23 mouse cellular contexts compared by ENCODE assay signal in the genomic region with DNA sequence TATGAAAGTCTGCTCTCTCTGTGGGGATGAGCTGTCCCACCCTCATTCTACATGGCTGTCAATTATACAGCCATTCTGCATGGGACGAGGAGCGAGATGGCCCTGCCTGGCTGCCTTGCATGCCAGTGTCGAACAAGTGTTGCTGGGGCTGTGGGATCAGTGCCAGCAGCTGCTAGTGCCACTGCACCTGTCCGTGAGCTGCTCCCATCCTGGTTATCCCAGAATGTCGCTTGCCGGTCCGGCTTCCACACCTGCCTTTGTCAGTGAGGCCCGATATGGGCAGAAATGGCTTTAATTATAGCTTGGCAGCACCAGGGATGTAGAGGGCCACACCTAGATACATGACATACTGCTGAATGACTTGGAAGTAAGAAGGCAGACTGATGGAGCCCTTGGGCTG. TPM values are rescaled to one million over a fixed set of nuclear protein-coding genes. Genes with fewer than 3 reads are reported as not detected.
DNase-seq lines count a peak whose midpoint lies in the region; ATAC-seq and TF ChIP-seq lines count a peak whose summit lies in the region.
"Had no signal": no experiment of that assay in that cellular context is flagged by ENCODE, and none has a peak within 500 bp of the region (broad histone marks: within the 10 kb centered on the region; RNA-seq: fewer than 3 reads in every experiment).

No protein-coding gene starts in this region.

- no peak overlapping the region for H3K27ac ChIP-seq in embryonic facial prominence, embryonic 14.5 days (replicated peaks; ENCODE audit: low read depth, low read length)
- no peak overlapping the region for H3K27ac ChIP-seq in embryonic facial prominence, embryonic 10.5 days (replicated peaks)
- no peak overlapping the region for H3K27ac ChIP-seq in hindbrain, embryonic 13.5 days
- no peak overlapping the region for H3K27ac ChIP-seq in hindbrain, embryonic 12.5 days
- H3K27ac ChIP-seq in embryonic facial prominence, embryonic 15.5 days (replicated peaks) = 0 out of 2 replicates have a peak overlapping the region, but pooled peaks have one; percentile 34
- H3K27ac ChIP-seq: embryonic facial prominence, embryonic 12.5 days; forebrain, embryonic 15.5 days; heart, embryonic 10.5 days; hindbrain, postnatal 0 days had no signal

- WGBS in embryonic facial prominence, embryonic 14.5 days = 90% methylated on average over 8 of the region's 8 CpGs
- WGBS in embryonic facial prominence, embryonic 10.5 days = 95% methylated on average over 8 of the region's 8 CpGs
- 92% methylated on average over 8 of the region's 8 CpGs for WGBS in hindbrain, embryonic 13.5 days
- 93% methylated on average over 8 of the region's 8 CpGs for WGBS in hindbrain, embryonic 12.5 days
- WGBS in embryonic facial prominence, embryonic 15.5 days = 85% methylated on average over 8 of the region's 8 CpGs

- peaks cover 14% of the 10 kb centered on the region for H3K79me2 ChIP-seq in myocyte (ENCODE audit: control insufficient read depth, insufficient read depth)

- peaks cover 42% of the 10 kb centered on the region for H3K36me3 ChIP-seq in embryonic facial prominence, embryonic 14.5 days (ENCODE audit: control insufficient read depth, insufficient read depth, low read length)
- H3K36me3 ChIP-seq in embryonic facial prominence, embryonic 10.5 days (replicated peaks) = peaks cover 58% of the 10 kb centered on the region
- H3K36me3 ChIP-seq in hindbrain, embryonic 13.5 days = peaks cover 48% of the 10 kb centered on the region
- H3K36me3 ChIP-seq in hindbrain, embryonic 12.5 days = peaks cover 52% of the 10 kb centered on the region
- peaks cover 40% of the 10 kb centered on the region for H3K36me3 ChIP-seq in embryonic facial prominence, embryonic 15.5 days
- peaks cover 4% of the 10 kb centered on the region for H3K36me3 ChIP-seq in myocyte (ENCODE audit: control insufficient read depth, insufficient read depth)

- H3ac ChIP-seq in myocyte (ENCODE audit: control insufficient read depth, insufficient read length) = no peak overlapping the region

- no peaks in the 10 kb centered on the region for H3K27me3 ChIP-seq in embryonic facial prominence, embryonic 14.5 days (replicated peaks; ENCODE audit: control insufficient read depth, insufficient read depth, low read length)
- no peaks in the 10 kb centered on the region for H3K27me3 ChIP-seq in embryonic facial prominence, embryonic 10.5 days (replicated peaks; ENCODE audit: low read depth, poor library complexity, severe bottlenecking)
- H3K27me3 ChIP-seq in hindbrain, embryonic 13.5 days = no peaks in the 10 kb centered on the region
- H3K27me3 ChIP-seq in hindbrain, embryonic 12.5 days = no peaks in the 10 kb centered on the region
- H3K27me3 ChIP-seq in embryonic facial prominence, embryonic 15.5 days = no peaks in the 10 kb centered on the region
- H3K27me3 ChIP-seq in myocyte (ENCODE audit: control insufficient read depth, insufficient read depth, insufficient read length) = peaks cover 5% of the 10 kb centered on the region
- H3K27me3 ChIP-seq: embryonic facial prominence, embryonic 12.5 days; forebrain, embryonic 15.5 days had no signal

- no peak for ATAC-seq in embryonic facial prominence, embryonic 14.5 days (ENCODE audit: low read depth)
- no peak for ATAC-seq in hindbrain, embryonic 13.5 days (ENCODE audit: low FRiP score)
- no peak for ATAC-seq in hindbrain, embryonic 12.5 days (ENCODE audit: low FRiP score)
- 0 out of 2 replicates have a peak, but pooled peaks have one; percentile 8 for ATAC-seq in embryonic facial prominence, embryonic 15.5 days (ENCODE audit: insufficient number of reproducible peaks, low FRiP score, low TSS enrichment, low read depth)
- no peak for ATAC-seq in monocyte, adult 5-6 weeks (replicated peaks; ENCODE audit: insufficient number of reproducible peaks, low FRiP score, low TSS enrichment, poor library complexity, severe bottlenecking)
- ATAC-seq: CD4-positive, CD25-positive, alpha-beta regulatory T cell, adult 4 months; forebrain, embryonic 15.5 days; hindbrain, postnatal 0 days had no signal

- no peak for TF ChIP-seq POLR2A in myocyte (IDR thresholded peaks at IDR 0.05; ENCODE audit: insufficient read length, low read depth)

- peaks cover 9% of the 10 kb centered on the region for H3K4me1 ChIP-seq in embryonic facial prominence, embryonic 14.5 days (ENCODE audit: control insufficient read depth, insufficient read depth, low read length)
- peaks cover 26% of the 10 kb centered on the region for H3K4me1 ChIP-seq in embryonic facial prominence, embryonic 10.5 days
- peaks cover 26% of the 10 kb centered on the region for H3K4me1 ChIP-seq in hindbrain, embryonic 13.5 days (replicated peaks)
- peaks cover 17% of the 10 kb centered on the region for H3K4me1 ChIP-seq in hindbrain, embryonic 12.5 days
- H3K4me1 ChIP-seq in embryonic facial prominence, embryonic 15.5 days = peaks cover 23% of the 10 kb centered on the region

- DNase-seq in embryonic facial prominence, embryonic 14.5 days (ENCODE audit: low spot score) = peak; percentile 51
- no peak for DNase-seq in embryonic facial prominence, embryonic 10.5 days (ENCODE audit: low spot score)
- DNase-seq in thymus, postnatal 14 days = no peak
- DNase-seq: adrenal gland, adult 8-10 months; adrenal gland, postnatal 36 days; B cell, adult 2 months; cerebellum, adult 2 months; cerebellum, postnatal 14 days; embryo, embryonic 11 days; gastrocnemius, postnatal 36 days; heart, adult 11 months; heart, postnatal 36 days had no signal

- H3K4me2 ChIP-seq in embryonic facial prominence, embryonic 14.5 days (ENCODE audit: low read depth, low read length) = no peak overlapping the region
- no peak overlapping the region for H3K4me2 ChIP-seq in hindbrain, embryonic 13.5 days
- H3K4me2 ChIP-seq in hindbrain, embryonic 12.5 days (replicated peaks) = no peak overlapping the region
- no peak overlapping the region for H3K4me2 ChIP-seq in embryonic facial prominence, embryonic 15.5 days (replicated peaks)
- H3K4me2 ChIP-seq in myocyte (ENCODE audit: low read depth) = peak overlapping the region; percentile 96
- H3K4me2 ChIP-seq: embryonic facial prominence, embryonic 12.5 days; forebrain, embryonic 15.5 days had no signal

- no peak overlapping the region for H3K9ac ChIP-seq in embryonic facial prominence, embryonic 14.5 days (ENCODE audit: low read depth, low read length)
- 0 out of 2 replicates have a peak overlapping the region, but pooled peaks have one; percentile 90 for H3K9ac ChIP-seq in hindbrain, embryonic 13.5 days
- no peak overlapping the region for H3K9ac ChIP-seq in hindbrain, embryonic 12.5 days
- H3K9ac ChIP-seq in embryonic facial prominence, embryonic 15.5 days = no peak overlapping the region
- H3K9ac ChIP-seq: embryonic facial prominence, embryonic 12.5 days; forebrain, embryonic 15.5 days had no signal

- H3K9me3 ChIP-seq in embryonic facial prominence, embryonic 14.5 days (ENCODE audit: control insufficient read depth, low read length) = no peaks in the 10 kb centered on the region
- H3K9me3 ChIP-seq in embryonic facial prominence, embryonic 10.5 days = 0 out of 2 replicates have a peak, but pooled peaks cover 2% of the 10 kb centered on the region
- H3K9me3 ChIP-seq in hindbrain, embryonic 13.5 days = no peaks in the 10 kb centered on the region
- no peaks in the 10 kb centered on the region for H3K9me3 ChIP-seq in hindbrain, embryonic 12.5 days (replicated peaks)
- H3K9me3 ChIP-seq in embryonic facial prominence, embryonic 15.5 days (replicated peaks) = no peaks in the 10 kb centered on the region
- H3K9me3 ChIP-seq: embryonic facial prominence, embryonic 12.5 days; forebrain, embryonic 15.5 days; G1E; heart, embryonic 10.5 days had no signal

- no peak overlapping the region for H3K4me3 ChIP-seq in embryonic facial prominence, embryonic 14.5 days (ENCODE audit: low read depth, low read length)
- no peak overlapping the region for H3K4me3 ChIP-seq in embryonic facial prominence, embryonic 10.5 days
- no peak overlapping the region for H3K4me3 ChIP-seq in hindbrain, embryonic 13.5 days
- no peak overlapping the region for H3K4me3 ChIP-seq in hindbrain, embryonic 12.5 days
- no peak overlapping the region for H3K4me3 ChIP-seq in embryonic facial prominence, embryonic 15.5 days (replicated peaks)
- no peak overlapping the region for H3K4me3 ChIP-seq in myocyte
- H3K4me3 ChIP-seq: embryonic facial prominence, embryonic 12.5 days; forebrain, embryonic 15.5 days; heart, embryonic 10.5 days had no signal

RNA-seq across cellular contexts. Expression of gene Thop1, which starts 2.5 kb away (rescaled TPM):
- polyA plus RNA-seq in embryonic facial prominence, embryonic 14.5 days (2014; fragmentation: Nextera tagmentation; extraction: Ambion mirVana) = 61.7 and 62.9 TPM in 2 replicates
- 102 and 109 TPM in 2 replicates for polyA plus RNA-seq in embryonic facial prominence, embryonic 10.5 days (2016; fragmentation: Nextera tagmentation; extraction: Ambion mirVana)
- polyA plus RNA-seq in hindbrain, embryonic 13.5 days (2015; fragmentation: Nextera tagmentation; extraction: Ambion mirVana) = 45.0 and 46.9 TPM in 2 replicates
- 57.5 and 58.0 TPM in 2 replicates for polyA plus RNA-seq in hindbrain, embryonic 12.5 days (2016; fragmentation: Nextera tagmentation; extraction: Ambion mirVana)
- polyA plus RNA-seq in embryonic facial prominence, embryonic 15.5 days (2015; fragmentation: Nextera tagmentation; extraction: Ambion mirVana) = 81.3 and 87.7 TPM in 2 replicates
- polyA plus RNA-seq in myocyte (2012; fragmentation: generic; extraction: Trizol) = 139 TPM
- total RNA-seq in monocyte, adult 5-6 weeks (2017) = 2.5 to 3.6 TPM (median 2.8 TPM) in 3 replicates

RNA-seq across cellular contexts. Expression of gene Sgta, which starts 12.3 kb away (rescaled TPM):
- polyA plus RNA-seq in embryonic facial prominence, embryonic 14.5 days (2014; fragmentation: Nextera tagmentation; extraction: Ambion mirVana) = 163 and 179 TPM in 2 replicates
- 289 and 290 TPM in 2 replicates for polyA plus RNA-seq in embryonic facial prominence, embryonic 10.5 days (2016; fragmentation: Nextera tagmentation; extraction: Ambion mirVana)
- 292 and 304 TPM in 2 replicates for polyA plus RNA-seq in hindbrain, embryonic 13.5 days (2015; fragmentation: Nextera tagmentation; extraction: Ambion mirVana)
- 259 and 269 TPM in 2 replicates for polyA plus RNA-seq in hindbrain, embryonic 12.5 days (2016; fragmentation: Nextera tagmentation; extraction: Ambion mirVana)
- polyA plus RNA-seq in embryonic facial prominence, embryonic 15.5 days (2015; fragmentation: Nextera tagmentation; extraction: Ambion mirVana) = 199 and 216 TPM in 2 replicates
- polyA plus RNA-seq in myocyte (2012; fragmentation: generic; extraction: Trizol) = 192 TPM
- total RNA-seq in monocyte, adult 5-6 weeks (2017) = 27.8 to 50.9 TPM (median 31.5 TPM) in 3 replicates

RNA-seq across cellular contexts. Expression of gene Creb3l3, which starts 26.4 kb away (rescaled TPM):
- polyA plus RNA-seq in embryonic facial prominence, embryonic 14.5 days (2014; fragmentation: Nextera tagmentation; extraction: Ambion mirVana) = 0.60 and 0.68 TPM in 2 replicates
- 0.60 TPM in 1 of 2 replicates, not detected in the other for polyA plus RNA-seq in embryonic facial prominence, embryonic 10.5 days (2016; fragmentation: Nextera tagmentation; extraction: Ambion mirVana)
- 0.26 and 0.41 TPM in 2 replicates for polyA plus RNA-seq in hindbrain, embryonic 13.5 days (2015; fragmentation: Nextera tagmentation; extraction: Ambion mirVana)
- polyA plus RNA-seq in hindbrain, embryonic 12.5 days (2016; fragmentation: Nextera tagmentation; extraction: Ambion mirVana) = 0.12 and 0.46 TPM in 2 replicates
- 0.89 and 0.92 TPM in 2 replicates for polyA plus RNA-seq in embryonic facial prominence, embryonic 15.5 days (2015; fragmentation: Nextera tagmentation; extraction: Ambion mirVana)
- polyA plus RNA-seq in myocyte (2012; fragmentation: generic; extraction: Trizol) = 0.14 TPM
- 0.39 TPM in 1 of 3 replicates, not detected in the others for total RNA-seq in monocyte, adult 5-6 weeks (2017)
- total RNA-seq: G1E had no signal
- polyA plus RNA-seq: CD4-positive, CD25-positive, alpha-beta regulatory T cell, adult 4 months; G1E had no signal

RNA-seq across cellular contexts. Expression of gene Map2k2, which starts 33.4 kb away (rescaled TPM):
- polyA plus RNA-seq in embryonic facial prominence, embryonic 14.5 days (2014; fragmentation: Nextera tagmentation; extraction: Ambion mirVana) = 166 and 178 TPM in 2 replicates
- polyA plus RNA-seq in embryonic facial prominence, embryonic 10.5 days (2016; fragmentation: Nextera tagmentation; extraction: Ambion mirVana) = 222 and 225 TPM in 2 replicates
- 224 and 227 TPM in 2 replicates for polyA plus RNA-seq in hindbrain, embryonic 13.5 days (2015; fragmentation: Nextera tagmentation; extraction: Ambion mirVana)
- polyA plus RNA-seq in hindbrain, embryonic 12.5 days (2016; fragmentation: Nextera tagmentation; extraction: Ambion mirVana) = 223 and 232 TPM in 2 replicates
- 189 and 197 TPM in 2 replicates for polyA plus RNA-seq in embryonic facial prominence, embryonic 15.5 days (2015; fragmentation: Nextera tagmentation; extraction: Ambion mirVana)
- polyA plus RNA-seq in myocyte (2012; fragmentation: generic; extraction: Trizol) = 126 TPM
- 62.4 to 77.3 TPM (median 66.5 TPM) in 3 replicates for total RNA-seq in monocyte, adult 5-6 weeks (2017)

RNA-seq across cellular contexts. Expression of gene Slc39a3, which starts 35.1 kb away (rescaled TPM):
- 11.9 and 15.4 TPM in 2 replicates for polyA plus RNA-seq in embryonic facial prominence, embryonic 14.5 days (2014; fragmentation: Nextera tagmentation; extraction: Ambion mirVana)
- polyA plus RNA-seq in embryonic facial prominence, embryonic 10.5 days (2016; fragmentation: Nextera tagmentation; extraction: Ambion mirVana) = 14.0 and 16.9 TPM in 2 replicates
- polyA plus RNA-seq in hindbrain, embryonic 13.5 days (2015; fragmentation: Nextera tagmentation; extraction: Ambion mirVana) = 42.3 and 44.0 TPM in 2 replicates
- 33.8 and 37.0 TPM in 2 replicates for polyA plus RNA-seq in hindbrain, embryonic 12.5 days (2016; fragmentation: Nextera tagmentation; extraction: Ambion mirVana)
- polyA plus RNA-seq in embryonic facial prominence, embryonic 15.5 days (2015; fragmentation: Nextera tagmentation; extraction: Ambion mirVana) = 21.7 and 22.7 TPM in 2 replicates
- polyA plus RNA-seq in myocyte (2012; fragmentation: generic; extraction: Trizol) = 21.8 TPM
- total RNA-seq in monocyte, adult 5-6 weeks (2017) = 4.5 to 9.9 TPM (median 7.3 TPM) in 3 replicates
